ENCODE assay signal across 10 mouse cellular contexts in the genomic region with DNA sequence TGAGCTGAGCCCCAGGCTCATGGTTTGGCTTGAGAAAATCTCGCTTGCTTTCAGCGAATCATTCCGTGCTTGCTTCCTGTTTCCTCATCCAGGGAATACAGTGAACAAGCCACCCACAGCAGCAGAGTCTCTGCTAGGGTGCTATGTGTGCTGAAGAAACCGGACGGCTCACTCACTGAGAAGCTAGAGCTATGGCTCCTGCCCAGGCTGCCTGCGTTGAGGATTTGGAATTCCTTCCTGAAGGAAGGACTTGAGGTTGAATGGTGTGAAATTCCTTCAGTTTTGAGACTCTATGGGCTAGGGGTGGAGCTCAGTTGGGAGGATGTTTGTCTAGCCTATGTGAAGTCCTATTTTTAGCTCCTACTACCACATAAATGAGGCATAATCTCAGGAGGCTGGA.
A peak's percentile ranks its signal among the peaks of the same experiment; 100 is the strongest.
DNase-seq lines count a peak whose midpoint lies in the region; ATAC-seq and TF ChIP-seq lines count a peak whose summit lies in the region.
"Had no signal": no experiment of that assay in that cellular context is flagged by ENCODE, and none has a peak within 500 bp of the region (broad histone marks: within the 10 kb centered on the region; RNA-seq: fewer than 3 reads in every experiment).

No protein-coding gene starts in this region.

- no peak overlapping the region for H3K4me3 ChIP-seq in gastrocnemius, adult 2 months
- no peak overlapping the region for H3K4me3 ChIP-seq in midbrain, postnatal 0 days (ENCODE audit: low read depth, low read length)
- H3K4me3 ChIP-seq in midbrain, embryonic 11.5 days (ENCODE audit: low read depth, low read length), result no peak overlapping the region
- no peak overlapping the region for H3K4me3 ChIP-seq in thymus, adult 2 months (ENCODE audit: control insufficient read depth, insufficient read depth, low read length)
- H3K4me3 ChIP-seq in liver, postnatal 0 days (ENCODE audit: low read depth, low read length), result no peak overlapping the region
- H3K4me3 ChIP-seq: erythroblast, embryonic 14.5 days had no signal

- no peak for TF ChIP-seq CTCF in gastrocnemius, adult 2 months (IDR thresholded peaks at IDR 0.05)
- TF ChIP-seq CTCF in midbrain, postnatal 0 days (IDR thresholded peaks at IDR 0.05), result no peak
- TF ChIP-seq CTCF in thymus, adult 2 months (IDR thresholded peaks at IDR 0.05; ENCODE audit: borderline replicate concordance, control insufficient read depth, extremely low read depth, insufficient read depth, low read length, poor library complexity), result no peak
- no peak for TF ChIP-seq CTCF in liver, postnatal 0 days (IDR thresholded peaks at IDR 0.05; ENCODE audit: low read depth)

- H3K27ac ChIP-seq in gastrocnemius, adult 2 months, result peak overlapping the region; percentile 78
- H3K27ac ChIP-seq in midbrain, postnatal 0 days (ENCODE audit: low read depth, low read length), result 0 out of 2 replicates have a peak overlapping the region, but pooled peaks have one; percentile 26
- H3K27ac ChIP-seq in midbrain, embryonic 11.5 days (ENCODE audit: low read depth, low read length), result no peak overlapping the region
- no peak overlapping the region for H3K27ac ChIP-seq in thymus, adult 2 months (ENCODE audit: control insufficient read depth, insufficient read depth, low read length)
- H3K27ac ChIP-seq in liver, postnatal 0 days (ENCODE audit: low read depth), result no peak overlapping the region

- no peaks in the 10 kb centered on the region for H3K9me3 ChIP-seq in midbrain, postnatal 0 days (ENCODE audit: low read length)
- H3K9me3 ChIP-seq in midbrain, embryonic 11.5 days (ENCODE audit: control insufficient read depth, low read length), result no peaks in the 10 kb centered on the region
- H3K9me3 ChIP-seq in liver, postnatal 0 days (ENCODE audit: low read length), result no peaks in the 10 kb centered on the region

- intact Hi-C loops in gastrocnemius, adult 2 months (cut with DNase I), result no loop called here
- intact Hi-C loops in gastrocnemius, postnatal 36 days (cut with DNase I), result no loop called here

- ATAC-seq in midbrain, postnatal 0 days (ENCODE audit: low FRiP score), result no peak
- ATAC-seq in midbrain, embryonic 11.5 days (ENCODE audit: low FRiP score), result no peak
- ATAC-seq in liver, postnatal 0 days, result no peak

- 0 out of 2 replicates have a peak overlapping the region, but pooled peaks have one; percentile 29 for H3K9ac ChIP-seq in midbrain, postnatal 0 days (replicated peaks; ENCODE audit: low read length, poor library complexity, severe bottlenecking)
- H3K9ac ChIP-seq in midbrain, embryonic 11.5 days (ENCODE audit: low read length), result no peak overlapping the region
- no peak overlapping the region for H3K9ac ChIP-seq in liver, postnatal 0 days (replicated peaks)

- no peak for TF ChIP-seq POLR2A in thymus, adult 2 months (IDR thresholded peaks at IDR 0.05; ENCODE audit: control insufficient read depth, extremely low read depth, insufficient read depth, low read length, poor library complexity)

- no peak for TF ChIP-seq EP300 in liver, postnatal 0 days (IDR thresholded peaks at IDR 0.05; ENCODE audit: low read depth)

- H3K4me1 ChIP-seq in midbrain, postnatal 0 days (ENCODE audit: insufficient read depth, low read length), result peaks cover 8% of the 10 kb centered on the region; the same call in 1 of the 2 replicates
- peaks cover 57% of the 10 kb centered on the region for H3K4me1 ChIP-seq in midbrain, embryonic 11.5 days (ENCODE audit: control insufficient read depth, insufficient read depth, low read length)
- peaks cover 4% of the 10 kb centered on the region for H3K4me1 ChIP-seq in thymus, adult 2 months (replicated peaks; ENCODE audit: control insufficient read depth, insufficient read depth, low read length)
- peaks cover 2% of the 10 kb centered on the region; the same call in 1 of the 2 replicates for H3K4me1 ChIP-seq in liver, postnatal 0 days (ENCODE audit: insufficient read depth)

- 52% methylated on average over 6 of the region's 6 CpGs for WGBS in midbrain, postnatal 0 days
- WGBS in midbrain, embryonic 11.5 days, result 69% methylated on average over 6 of the region's 6 CpGs
- 94% methylated on average over 6 of the region's 6 CpGs for WGBS in thymus, adult 2 months
- 68% methylated on average over 6 of the region's 6 CpGs for WGBS in liver, postnatal 0 days (ENCODE audit: insufficient replicate concordance)

- DNase-seq in gastrocnemius, adult 2 months, result no peak
- no peak for DNase-seq in gastrocnemius, postnatal 36 days
- no peak for DNase-seq in midbrain, postnatal 0 days (ENCODE audit: low spot score)
- no peak for DNase-seq in midbrain, embryonic 11.5 days (ENCODE audit: low spot score, missing footprints)
- DNase-seq in kidney, postnatal 14 days, result peak; percentile 33
- DNase-seq in thymus, adult 2 months, result no peak
- DNase-seq in liver, postnatal 0 days, result no peak
- DNase-seq in cerebellum, postnatal 10 days, result no peak
- DNase-seq: layer of hippocampus, postnatal 36 days had no signal

- H3K36me3 ChIP-seq in midbrain, postnatal 0 days (ENCODE audit: insufficient read depth, low read length), result no peaks in the 10 kb centered on the region
- H3K36me3 ChIP-seq in midbrain, embryonic 11.5 days (ENCODE audit: control insufficient read depth, insufficient read depth, low read length), result no peaks in the 10 kb centered on the region
- H3K36me3 ChIP-seq in thymus, adult 2 months (ENCODE audit: control insufficient read depth, insufficient read depth, low read length), result no peaks in the 10 kb centered on the region
- H3K36me3 ChIP-seq in liver, postnatal 0 days (replicated peaks; ENCODE audit: insufficient read depth, low read length), result no peaks in the 10 kb centered on the region

- no peaks in the 10 kb centered on the region for H3K27me3 ChIP-seq in midbrain, postnatal 0 days (ENCODE audit: insufficient read depth, low read length)
- H3K27me3 ChIP-seq in midbrain, embryonic 11.5 days (ENCODE audit: control insufficient read depth, insufficient read depth, low read length), result no peaks in the 10 kb centered on the region
- no peaks in the 10 kb centered on the region for H3K27me3 ChIP-seq in thymus, adult 2 months (ENCODE audit: control insufficient read depth, insufficient read depth, low read length)
- H3K27me3 ChIP-seq in liver, postnatal 0 days (ENCODE audit: insufficient read depth, low read length), result no peaks in the 10 kb centered on the region

- no peak overlapping the region for H3K4me2 ChIP-seq in midbrain, postnatal 0 days (ENCODE audit: low read depth, low read length, poor library complexity, severe bottlenecking)
- H3K4me2 ChIP-seq in midbrain, embryonic 11.5 days, result no peak overlapping the region
- H3K4me2 ChIP-seq in liver, postnatal 0 days (ENCODE audit: low read depth, low read length), result no peak overlapping the region

Comparison
In these comparisons a context has a peak if more than half of its experiments do, and no peak if none do; other contexts are left out.
1. H3K27ac ChIP-seq: peak in gastrocnemius, adult 2 months (single experiment) and midbrain, postnatal 0 days (single experiment); none in midbrain, embryonic 11.5 days (single experiment), thymus, adult 2 months (single experiment) and liver, postnatal 0 days (single experiment).